Mouse (Mus musculus) CH12F3 (cell line): ENCODE data around the gene Clock.

ENCODE experiments used
- in situ Hi-C: fragments of 300-500 bp; cut with MboI; formaldehyde crosslinking; loops from 2 replicates; pipeline ENCODE4 v1.14.3; 2020; ENCODE audit warnings: low sequenced_read_pairs

Clock gene

GRCm38 (mm10) chr5:76183043-76183749 lies 121.4 kb downstream of the Clock start:
- in situ Hi-C loops = no loop called here

GRCm38 (mm10) chr5:76182326-76182725 lies 122.3 kb downstream of the Clock start:
- in situ Hi-C loops = no loop called here

- in situ Hi-C loops = no loop called here
These were observed 124.8 kb downstream of the Clock start for GRCm38 (mm10) chr5:76179791-76180190.

GRCm38 (mm10) chr5:76179171-76179570 lies 125.4 kb downstream of the Clock start:
- in situ Hi-C loops = no loop called here

GRCm38 (mm10) chr5:76177664-76178063 lies 126.9 kb downstream of the Clock start:
- in situ Hi-C loops = no loop called here

- in situ Hi-C loops = no loop called here
These were observed 127.8 kb downstream of the Clock start for GRCm38 (mm10) chr5:76176841-76177240.

GRCm38 (mm10) chr5:76176411-76176810 lies 128.2 kb downstream of the Clock start:
- in situ Hi-C loops = no loop called here

- in situ Hi-C loops = no loop called here
These were observed 129.5 kb downstream of the Clock start for GRCm38 (mm10) chr5:76175051-76175450.

GRCm38 (mm10) chr5:76171039-76171438 lies 133.6 kb downstream of the Clock start:
- in situ Hi-C loops = no loop called here

GRCm38 (mm10) chr5:76170522-76170921 lies 134.1 kb downstream of the Clock start:
- in situ Hi-C loops = no loop called here

- in situ Hi-C loops = no loop called here
These were observed 139.8 kb downstream of the Clock start for GRCm38 (mm10) chr5:76164827-76165226.

- in situ Hi-C loops = no loop called here
These were observed 140.7 kb downstream of the Clock start for GRCm38 (mm10) chr5:76163828-76164390.

GRCm38 (mm10) chr5:76162926-76163325 lies 141.7 kb downstream of the Clock start:
- in situ Hi-C loops = no loop called here

- in situ Hi-C loops = no loop called here
These were observed 143.1 kb downstream of the Clock start for GRCm38 (mm10) chr5:76161491-76161890.

- in situ Hi-C loops = no loop called here
These were observed 144.5 kb downstream of the Clock start for GRCm38 (mm10) chr5:76160086-76160485.
